In genomic region chr8:84256822-84257610, GRCm38 (mm10) we compare ENCODE assay signal across 8 mouse cellular contexts. TPM values are rescaled to one million over a fixed set of nuclear protein-coding genes. Genes with fewer than 3 reads are reported as not detected.
DNase-seq lines count a peak whose midpoint lies in the region; ATAC-seq and TF ChIP-seq lines count a peak whose summit lies in the region.

Mri1 (minus strand) TSS chr8:84257326.

- H3K27me3 ChIP-seq in cerebellum, adult 2 months (ENCODE audit: control insufficient read depth, insufficient read depth, low read length), result no peaks in the 10 kb centered on the region
- H3K27me3 ChIP-seq in forebrain, postnatal 0 days (ENCODE audit: insufficient read depth, low read length), result no peaks in the 10 kb centered on the region
- no peaks in the 10 kb centered on the region for H3K27me3 ChIP-seq in lung, postnatal 0 days (replicated peaks; ENCODE audit: insufficient read depth, low read length)

- H3K4me1 ChIP-seq in cerebellum, adult 2 months (ENCODE audit: control insufficient read depth, insufficient read depth, low read length), result peaks cover 8% of the 10 kb centered on the region
- H3K4me1 ChIP-seq in forebrain, postnatal 0 days (ENCODE audit: insufficient read depth), result peaks cover 6% of the 10 kb centered on the region; the same call in 1 of the 2 replicates
- peaks cover 11% of the 10 kb centered on the region for H3K4me1 ChIP-seq in lung, postnatal 0 days (ENCODE audit: insufficient read depth, low read depth, low read length)

- H3K36me3 ChIP-seq in forebrain, postnatal 0 days (ENCODE audit: insufficient read depth), result peaks cover 67% of the 10 kb centered on the region
- peaks cover 13% of the 10 kb centered on the region; the same call in 1 of the 2 replicates for H3K36me3 ChIP-seq in lung, postnatal 0 days (ENCODE audit: insufficient read depth, low read length)

- TF ChIP-seq POLR2A in cerebellum, adult 2 months (IDR thresholded peaks at IDR 0.05; ENCODE audit: borderline replicate concordance, insufficient read depth, low read length), result peak; percentile 86; the same call in 1 of the 2 replicates

- H3K4me3 ChIP-seq in cerebellum, adult 2 months (replicated peaks; ENCODE audit: insufficient read depth, low read depth, low read length), result peak within 1 kb of the TSS; percentile 65
- H3K4me3 ChIP-seq in forebrain, postnatal 0 days (ENCODE audit: low read depth, low read length), result peak within 1 kb of the TSS; percentile 62
- peak within 1 kb of the TSS; percentile 83 for H3K4me3 ChIP-seq in layer of hippocampus, adult 2 months
- peak within 1 kb of the TSS; percentile 73 for H3K4me3 ChIP-seq in lung, postnatal 0 days (ENCODE audit: low read depth, low read length)

- ATAC-seq in forebrain, postnatal 0 days, result peak; percentile 94
- peak; percentile 91 for ATAC-seq in lung, postnatal 0 days

- H3K9me3 ChIP-seq in forebrain, postnatal 0 days (ENCODE audit: low read length), result no peaks in the 10 kb centered on the region
- no peaks in the 10 kb centered on the region for H3K9me3 ChIP-seq in lung, postnatal 0 days (ENCODE audit: low read length)

- no peak for TF ChIP-seq CTCF in cerebellum, adult 2 months (IDR thresholded peaks at IDR 0.05; ENCODE audit: borderline replicate concordance, insufficient read depth, low read depth, low read length)
- TF ChIP-seq CTCF in forebrain, postnatal 0 days (IDR thresholded peaks at IDR 0.05; ENCODE audit: low read depth), result peak; percentile 47
- peak; percentile 42 for TF ChIP-seq CTCF in layer of hippocampus, adult 2 months (conservative IDR thresholded peaks at IDR 0.05)
- TF ChIP-seq CTCF in lung, postnatal 0 days (IDR thresholded peaks at IDR 0.05), result peak; percentile 34; the same call in 1 of the 2 replicates

- intact Hi-C loops in heart, postnatal 36 days (cut with DNase I), result no loop called here

- peak; percentile 93 for DNase-seq in Muller cell, postnatal 12 days (ENCODE audit: inconsistent ontology term)
- DNase-seq in cerebellum, adult 2 months, result peak; percentile 87 to 88
- DNase-seq in forebrain, postnatal 0 days, result peak; percentile 96
- peak; percentile 76 to 83 for DNase-seq in heart, postnatal 36 days
- peak; percentile 70 to 79 for DNase-seq in layer of hippocampus, adult 2 months (ENCODE audit: low spot score in 2 of 2)
- peak; percentile 94 for DNase-seq in lung, postnatal 0 days (ENCODE audit: low spot score)
- peak; percentile 51 for DNase-seq in ovary, postnatal 14 days (ENCODE audit: low spot score)
- DNase-seq in thymus, postnatal 10 days (ENCODE audit: low spot score in 2 of 2), result peak; percentile 67 to 71

- WGBS in cerebellum, adult 2 months, result under 1% methylated on average over 64 of the region's 64 CpGs
- 2% methylated on average over 64 of the region's 64 CpGs for WGBS in forebrain, postnatal 0 days
- 0% methylated on average over 58 of the region's 64 CpGs for WGBS in lung, postnatal 0 days

- H3K4me2 ChIP-seq in forebrain, postnatal 0 days (ENCODE audit: low read depth), result peak within 1 kb of the TSS; percentile 93
- H3K4me2 ChIP-seq in lung, postnatal 0 days (replicated peaks; ENCODE audit: low read depth, low read length), result peak within 1 kb of the TSS; percentile 99

- H3K27ac ChIP-seq in cerebellum, adult 2 months (ENCODE audit: insufficient read depth, low read length), result peak within 1 kb of the TSS; percentile 80
- peak within 1 kb of the TSS; percentile 90 for H3K27ac ChIP-seq in forebrain, postnatal 0 days (ENCODE audit: low read depth, low read length)
- H3K27ac ChIP-seq in layer of hippocampus, adult 2 months, result peak within 1 kb of the TSS; percentile 93
- peak within 1 kb of the TSS; percentile 91 for H3K27ac ChIP-seq in lung, postnatal 0 days (ENCODE audit: low read length)

- TF ChIP-seq EP300 in lung, postnatal 0 days (IDR thresholded peaks at IDR 0.05), result no peak

- H3K9ac ChIP-seq in forebrain, postnatal 0 days, result peak within 1 kb of the TSS; percentile 85
- H3K9ac ChIP-seq in lung, postnatal 0 days (replicated peaks; ENCODE audit: low read depth), result peak within 1 kb of the TSS; percentile 62

RNA-seq across cellular contexts. Expression of gene Mri1, which starts in this region (rescaled TPM):
- 32.9 and 35.5 TPM in 2 replicates for polyA plus RNA-seq in cerebellum, adult 2 months (2012; rRNA removed)
- total RNA-seq in forebrain, postnatal 0 days (2014; rRNA removed), result 36.2 and 36.4 TPM in 2 replicates
- 32.0 and 39.8 TPM in 2 replicates for polyA plus RNA-seq in forebrain, postnatal 0 days (2015; fragmentation: Nextera tagmentation; extraction: Ambion mirVana)
- 10 to 100 TPM; 10.1 to 12.3 TPM for total RNA-seq in heart, postnatal 36 days (2021)
- total RNA-seq in layer of hippocampus, adult 2 months (2021), result 10 to 100 TPM; 19.0 to 21.9 TPM
- polyA plus RNA-seq in lung, postnatal 0 days (2015; fragmentation: Nextera tagmentation; extraction: Ambion mirVana), result 47.4 and 56.8 TPM in 2 replicates

Comparison
In these comparisons a context has a peak if more than half of its experiments do, and no peak if none do; other contexts are left out.
1. Peak in every context shown above with its lines: DNase-seq, ATAC-seq, H3K4me3 ChIP-seq and H3K27ac ChIP-seq.